Mouse (Mus musculus) heart, adult 2 months (tissue): Measurements from ENCODE around the gene Dhx9.

Experiments
- CTCF ChIP-seq: fragments of 200-600 bp; IDR thresholded peaks from 2 replicates; pipeline ENCODE4 v1.8.1; 2022; ENCODE audit warnings: antibody characterized with exemption, mild to moderate bottlenecking, moderate library complexity
- EP300 ChIP-seq: fragments of 200-500 bp; IDR thresholded peaks from 2 replicates; pipeline ENCODE4 v1.6.1; 2011; ENCODE audit warnings: low read depth, low read length, control low read depth; ENCODE audit not compliant: insufficient read depth
- POLR2A ChIP-seq: fragments of 200-500 bp; IDR thresholded peaks from 2 replicates; pipeline ENCODE4 v1.6.1; 2011; ENCODE audit warnings: mild to moderate bottlenecking, low read depth, low read length, control low read depth; ENCODE audit not compliant: insufficient read depth

DNA sequence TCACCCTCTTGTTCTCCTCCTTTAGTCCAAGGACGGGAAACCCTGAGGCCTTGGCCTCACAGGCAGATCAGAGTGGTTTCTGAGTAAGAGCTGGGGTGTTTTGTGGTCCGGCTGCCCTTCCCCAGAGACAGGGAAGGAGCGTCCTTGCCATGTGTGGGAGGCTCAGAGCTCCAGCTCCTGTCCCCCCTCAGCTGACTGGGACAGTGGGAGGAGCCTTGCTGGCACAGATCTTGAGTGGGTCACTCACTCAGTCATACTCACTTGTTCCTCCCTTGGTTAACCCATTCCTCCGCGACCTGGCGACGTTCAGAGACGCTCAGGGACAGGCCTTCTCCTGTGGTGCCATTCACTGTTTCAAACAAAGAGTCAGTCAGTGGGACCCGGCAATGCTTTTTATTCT, 48.2 kb upstream of the Dhx9 start:
- TF ChIP-seq CTCF (no peak), POLR2A (no peak), EP300 (no peak)
